Mouse (Mus musculus): ENCODE results near the gene Dcps. TPM values are rescaled to one million over a fixed set of nuclear protein-coding genes. Genes with fewer than 3 reads are reported as not detected.
A peak's percentile ranks its signal among the peaks of the same experiment; 100 is the strongest.

Gene Dcps
- polyA plus RNA-seq, 1 experiment, result 58.0 TPM

- TF ChIP-seq POLR2A (IDR thresholded peaks at IDR 0.05; ENCODE audit: borderline replicate concordance, extremely low read depth, insufficient read depth, insufficient read length, poor library complexity, severe bottlenecking) (peak; percentile 66), CTCF (IDR thresholded peaks at IDR 0.05; ENCODE audit: borderline replicate concordance, extremely low read depth, insufficient read depth, insufficient read length) (no peak)
- DNase-seq (ENCODE audit: low read depth), result peak; percentile 95
Measured at GRCm38 (mm10) chr9:35116391-35117381, 59.2 kb downstream of the Dcps start.

GRCm38 (mm10) chr9:35115804-35116203 is 60.1 kb downstream of the Dcps start:
- TF ChIP-seq CTCF (IDR thresholded peaks at IDR 0.05; ENCODE audit: borderline replicate concordance, extremely low read depth, insufficient read depth, insufficient read length) (no peak), POLR2A (IDR thresholded peaks at IDR 0.05; ENCODE audit: borderline replicate concordance, extremely low read depth, insufficient read depth, insufficient read length, poor library complexity, severe bottlenecking) (no peak)
- no peak for DNase-seq (ENCODE audit: low read depth)

DNA sequence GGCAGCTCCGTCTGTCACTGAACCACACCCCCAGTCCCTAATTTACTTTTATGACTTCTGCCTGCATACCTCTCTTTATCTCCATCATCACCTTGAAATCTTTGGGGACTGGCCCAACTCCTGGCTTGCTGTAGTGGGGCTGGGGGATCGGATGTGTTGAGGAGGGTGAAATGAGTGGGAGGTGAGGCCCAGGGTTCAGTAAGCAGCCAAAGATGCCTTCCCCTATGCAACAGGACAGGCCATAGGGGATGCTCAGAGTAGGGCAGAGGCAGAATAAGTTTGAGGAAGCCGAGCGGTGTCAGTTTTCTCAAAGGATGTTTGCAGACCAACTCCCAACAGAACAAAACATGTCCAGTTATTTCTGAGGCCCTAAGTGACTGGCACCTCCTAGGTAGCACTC is 60.6 kb downstream of the Dcps start:
- TF ChIP-seq CTCF (IDR thresholded peaks at IDR 0.05; ENCODE audit: borderline replicate concordance, extremely low read depth, insufficient read depth, insufficient read length) (no peak), POLR2A (IDR thresholded peaks at IDR 0.05; ENCODE audit: borderline replicate concordance, extremely low read depth, insufficient read depth, insufficient read length, poor library complexity, severe bottlenecking) (no peak)
- DNase-seq (ENCODE audit: low read depth), result no peak

- no peak for DNase-seq (ENCODE audit: low read depth)
- TF ChIP-seq CTCF (IDR thresholded peaks at IDR 0.05; ENCODE audit: borderline replicate concordance, extremely low read depth, insufficient read depth, insufficient read length) (no peak), POLR2A (IDR thresholded peaks at IDR 0.05; ENCODE audit: borderline replicate concordance, extremely low read depth, insufficient read depth, insufficient read length, poor library complexity, severe bottlenecking) (no peak)
Measured at GRCm38 (mm10) chr9:35114234-35114633, 61.6 kb downstream of the Dcps start.

DNA sequence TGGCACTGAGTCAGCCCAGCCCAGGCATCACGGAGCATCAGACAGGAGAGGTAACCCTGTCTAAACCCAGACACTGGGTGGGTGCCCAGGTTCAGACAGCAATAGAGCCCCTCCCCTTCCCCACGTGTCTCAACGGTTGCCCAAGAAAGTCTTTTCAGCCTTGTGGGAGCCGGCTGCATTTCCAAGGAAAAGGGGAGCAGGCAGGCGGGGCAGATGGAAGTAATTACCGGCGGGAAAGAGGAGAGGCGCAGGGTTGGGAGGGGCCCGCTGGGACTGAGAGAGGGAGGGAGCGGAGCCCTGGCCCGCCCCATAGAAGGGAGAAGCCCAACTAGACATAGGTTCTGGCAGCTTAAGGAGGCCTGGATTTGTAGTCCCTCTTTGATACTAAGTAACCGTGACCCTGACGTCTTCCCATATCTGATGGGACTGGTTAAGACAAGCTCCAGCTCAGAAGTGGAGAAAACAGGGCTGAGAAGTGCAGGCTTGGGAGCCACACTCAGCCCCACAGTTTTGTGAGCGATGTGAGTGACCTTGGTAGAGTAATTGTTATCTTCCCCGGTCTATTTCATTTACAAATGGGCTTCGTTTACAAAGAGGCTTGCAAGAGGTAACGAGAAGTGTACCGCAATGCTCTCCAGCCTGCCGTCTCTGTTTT is 63.8 kb downstream of the Dcps start:
- peak; percentile 78 for DNase-seq (ENCODE audit: low read depth)
- TF ChIP-seq CTCF (IDR thresholded peaks at IDR 0.05; ENCODE audit: borderline replicate concordance, extremely low read depth, insufficient read depth, insufficient read length) (no peak), POLR2A (IDR thresholded peaks at IDR 0.05; ENCODE audit: borderline replicate concordance, extremely low read depth, insufficient read depth, insufficient read length, poor library complexity, severe bottlenecking) (no peak)

DNA sequence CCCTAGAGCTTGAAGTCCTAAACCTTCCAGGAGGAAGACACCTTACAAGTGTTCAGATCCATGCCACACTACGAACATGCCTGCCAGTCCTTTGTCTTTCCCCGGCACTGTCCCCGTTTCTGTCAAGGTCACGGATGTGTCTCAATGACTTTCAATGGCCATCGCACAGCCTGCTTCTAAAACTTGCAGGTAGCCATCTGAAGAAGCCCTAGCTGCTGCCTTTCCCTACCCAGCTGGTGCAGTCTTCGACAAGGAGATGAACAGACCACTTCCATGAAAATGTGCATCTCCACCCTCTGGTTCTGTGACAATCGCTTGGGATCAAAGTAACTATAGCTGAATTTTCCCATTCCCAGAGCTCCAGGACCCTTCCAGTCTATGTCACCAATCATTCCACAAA is 64.4 kb downstream of the Dcps start:
- DNase-seq (ENCODE audit: low read depth), result no peak
- TF ChIP-seq POLR2A (IDR thresholded peaks at IDR 0.05; ENCODE audit: borderline replicate concordance, extremely low read depth, insufficient read depth, insufficient read length, poor library complexity, severe bottlenecking), result no peak
- TF ChIP-seq CTCF (IDR thresholded peaks at IDR 0.05; ENCODE audit: borderline replicate concordance, extremely low read depth, insufficient read depth, insufficient read length), result no peak

DNA sequence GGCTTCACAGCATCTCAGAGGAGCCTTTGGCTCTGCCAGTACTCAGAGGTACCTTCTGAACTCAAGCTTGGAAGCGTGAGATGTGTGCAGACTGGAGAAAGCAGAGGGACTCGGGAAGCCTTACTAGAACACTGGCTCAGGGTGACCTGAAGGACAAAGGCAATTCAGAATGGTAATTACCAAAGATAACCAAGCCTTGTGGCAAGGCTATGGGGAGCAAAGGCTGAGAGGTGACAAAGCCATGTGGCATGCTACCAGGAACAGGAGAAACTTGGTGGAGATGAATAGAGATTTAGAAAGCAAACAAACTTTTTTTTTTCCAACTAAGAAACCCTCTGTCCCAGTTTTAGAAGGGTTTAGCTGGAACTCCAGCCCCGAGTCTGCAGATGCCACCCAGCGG is 65.3 kb downstream of the Dcps start:
- no peak for TF ChIP-seq POLR2A (IDR thresholded peaks at IDR 0.05; ENCODE audit: borderline replicate concordance, extremely low read depth, insufficient read depth, insufficient read length, poor library complexity, severe bottlenecking)
- no peak for TF ChIP-seq CTCF (IDR thresholded peaks at IDR 0.05; ENCODE audit: borderline replicate concordance, extremely low read depth, insufficient read depth, insufficient read length)
- no peak for DNase-seq (ENCODE audit: low read depth)

- no peak for DNase-seq (ENCODE audit: low read depth)
- TF ChIP-seq POLR2A (IDR thresholded peaks at IDR 0.05; ENCODE audit: borderline replicate concordance, extremely low read depth, insufficient read depth, insufficient read length, poor library complexity, severe bottlenecking) (no peak), CTCF (IDR thresholded peaks at IDR 0.05; ENCODE audit: borderline replicate concordance, extremely low read depth, insufficient read depth, insufficient read length) (no peak)
Measured at GRCm38 (mm10) chr9:35110051-35110450, 65.8 kb downstream of the Dcps start.

GRCm38 (mm10) chr9:35108916-35109315 is 66.9 kb downstream of the Dcps start:
- TF ChIP-seq CTCF (IDR thresholded peaks at IDR 0.05; ENCODE audit: borderline replicate concordance, extremely low read depth, insufficient read depth, insufficient read length), result no peak
- no peak for TF ChIP-seq POLR2A (IDR thresholded peaks at IDR 0.05; ENCODE audit: borderline replicate concordance, extremely low read depth, insufficient read depth, insufficient read length, poor library complexity, severe bottlenecking)
- DNase-seq (ENCODE audit: low read depth), result peak; percentile 84

DNA sequence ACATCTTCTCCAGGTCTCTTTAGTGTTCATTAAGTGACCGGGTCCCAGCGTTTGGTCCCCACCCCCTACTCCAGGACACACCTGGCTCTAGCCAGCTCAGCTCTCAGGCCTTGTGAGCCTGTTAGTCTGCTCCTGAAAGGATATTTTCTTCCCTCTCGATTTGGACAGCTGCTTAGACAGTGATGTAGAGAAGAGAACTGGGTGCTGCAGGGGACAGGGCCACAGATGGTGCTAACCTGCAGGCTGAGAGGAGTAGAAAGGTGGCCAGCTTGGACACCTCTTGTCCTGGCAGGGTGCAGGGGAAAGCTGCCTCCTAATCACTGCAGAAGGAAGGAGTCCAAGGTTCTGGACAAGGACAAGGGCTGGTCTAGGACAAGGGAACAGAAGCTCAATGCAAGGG is 67.8 kb downstream of the Dcps start:
- DNase-seq (ENCODE audit: low read depth), result no peak
- no peak for TF ChIP-seq POLR2A (IDR thresholded peaks at IDR 0.05; ENCODE audit: borderline replicate concordance, extremely low read depth, insufficient read depth, insufficient read length, poor library complexity, severe bottlenecking)
- TF ChIP-seq CTCF (IDR thresholded peaks at IDR 0.05; ENCODE audit: borderline replicate concordance, extremely low read depth, insufficient read depth, insufficient read length), result no peak

- TF ChIP-seq POLR2A (IDR thresholded peaks at IDR 0.05; ENCODE audit: borderline replicate concordance, extremely low read depth, insufficient read depth, insufficient read length, poor library complexity, severe bottlenecking), result no peak
- no peak for TF ChIP-seq CTCF (IDR thresholded peaks at IDR 0.05; ENCODE audit: borderline replicate concordance, extremely low read depth, insufficient read depth, insufficient read length)
- DNase-seq (ENCODE audit: low read depth), result no peak
Measured at GRCm38 (mm10) chr9:35107396-35107795, 68.5 kb downstream of the Dcps start.
